Mouse (Mus musculus) midbrain, embryonic 16.5 days (tissue): ENCODE results near the gene Wdr3. TPM values are rescaled to one million over a fixed set of nuclear protein-coding genes. Genes with fewer than 3 reads are reported as not detected.
A peak's percentile ranks its signal among the peaks of the same experiment; 100 is the strongest.

Experiments
- ATAC-seq: fragments of 200-750 bp; cut with Nextera tagmentation; 2 replicates; pipeline ENCODE4 v1.8.0; 2017; ENCODE audit warnings: moderate TSS enrichment
- H3K27ac ChIP-seq: fragments of 300-500 bp; sonication (generic); 2 replicates; pipeline ENCODE4 v1.5.1; 2014; ENCODE audit warnings: mild to moderate bottlenecking, low read length, mixed read lengths
- H3K27me3 ChIP-seq: fragments of 300-500 bp; sonication (generic); 2 replicates; pipeline ENCODE4 v1.6.1; 2014; ENCODE audit warnings: low read depth, low read length, mixed read lengths; ENCODE audit not compliant: control insufficient read depth, insufficient read depth
- H3K36me3 ChIP-seq: fragments of 300-500 bp; sonication (generic); 2 replicates; pipeline ENCODE4 v1.6.1; 2014; ENCODE audit warnings: mild to moderate bottlenecking, low read length, moderate library complexity, mixed read lengths; ENCODE audit not compliant: control insufficient read depth, insufficient read depth
- H3K4me1 ChIP-seq: fragments of 300-500 bp; sonication (generic); 2 replicates; pipeline ENCODE4 v1.6.1; 2014; ENCODE audit warnings: mild to moderate bottlenecking, low read length, mixed read lengths; ENCODE audit not compliant: control insufficient read depth, insufficient read depth
- H3K4me2 ChIP-seq: fragments of 300-500 bp; sonication (generic); 2 replicates; pipeline ENCODE4 v1.6.1; 2014; ENCODE audit warnings: mild to moderate bottlenecking, low read length, mixed read lengths
- H3K4me3 ChIP-seq: fragments of 300-500 bp; sonication (generic); 2 replicates; pipeline ENCODE4 v1.5.1; 2014; ENCODE audit warnings: low read depth, mild to moderate bottlenecking, low read length, moderate library complexity, mixed read lengths
- H3K9ac ChIP-seq: fragments of 300-500 bp; sonication (generic); 2 replicates; pipeline ENCODE4 v1.6.1; 2014; ENCODE audit warnings: low read depth, low read length, mixed read lengths
- H3K9me3 ChIP-seq: fragments of 300-500 bp; sonication (generic); replicated peaks from 2 replicates; pipeline ENCODE4 v1.6.1; 2014; ENCODE audit warnings: mild to moderate bottlenecking, low read length, mixed read lengths; ENCODE audit not compliant: control insufficient read depth, poor library complexity, severe bottlenecking
- WGBS: fragments of 180-500 bp; shearing (Covaris S2); extraction: QIAGEN DNeasy Blood & Tissue Kit; methylation state at CpG from one replicate; pipeline ENCODE4 v1.1.7; 2014; 5-methylcytosine and 5-hydroxymethylcytosine counted together
- polyA plus RNA-seq: library from polyadenylated mRNA; unstranded; fragments of >200 nt; fragmentation: Nextera tagmentation; extraction: Ambion mirVana; gene quantifications from 2 replicates; pipeline ENCODE4 v1.2.1, GENCODE M21; 2015

The Wdr3 gene
- polyA plus RNA-seq, 1 experiment from 2014 or later, result 32.0 TPM

DNA sequence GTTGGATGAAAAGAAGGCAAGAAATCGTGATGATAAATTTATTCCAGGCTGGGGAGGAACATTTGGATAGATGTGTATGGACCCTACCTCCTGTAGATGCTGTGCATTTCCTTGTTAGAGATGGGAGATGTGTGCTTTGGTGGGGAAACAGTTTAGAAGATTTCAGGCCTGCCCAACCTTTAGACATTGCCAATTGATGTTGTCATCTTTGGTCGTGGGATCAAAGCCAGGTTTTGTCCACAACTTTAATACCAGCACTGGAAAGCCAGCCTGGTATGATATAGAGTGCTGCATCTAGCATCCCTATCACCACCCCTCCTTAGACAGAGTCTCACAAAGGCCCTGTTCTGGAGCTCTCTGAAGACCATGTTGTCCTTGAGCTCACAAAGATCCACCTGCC, 1.3 kb upstream of the Wdr3 start:
- H3K36me3 ChIP-seq, result peaks cover 9% of the 10 kb centered on the region; the same call in 1 of the 2 replicates
- no peak overlapping the region for H3K27ac ChIP-seq
- H3K27me3 ChIP-seq, result no peaks in the 10 kb centered on the region
- no peak for ATAC-seq
- no peak overlapping the region for H3K9ac ChIP-seq
- no peak overlapping the region for H3K4me2 ChIP-seq
- no peaks in the 10 kb centered on the region for H3K9me3 ChIP-seq
- no peak overlapping the region for H3K4me3 ChIP-seq
- H3K4me1 ChIP-seq, result peaks cover 15% of the 10 kb centered on the region
- 92% methylated on average over 2 of the region's 2 CpGs for WGBS

DNA sequence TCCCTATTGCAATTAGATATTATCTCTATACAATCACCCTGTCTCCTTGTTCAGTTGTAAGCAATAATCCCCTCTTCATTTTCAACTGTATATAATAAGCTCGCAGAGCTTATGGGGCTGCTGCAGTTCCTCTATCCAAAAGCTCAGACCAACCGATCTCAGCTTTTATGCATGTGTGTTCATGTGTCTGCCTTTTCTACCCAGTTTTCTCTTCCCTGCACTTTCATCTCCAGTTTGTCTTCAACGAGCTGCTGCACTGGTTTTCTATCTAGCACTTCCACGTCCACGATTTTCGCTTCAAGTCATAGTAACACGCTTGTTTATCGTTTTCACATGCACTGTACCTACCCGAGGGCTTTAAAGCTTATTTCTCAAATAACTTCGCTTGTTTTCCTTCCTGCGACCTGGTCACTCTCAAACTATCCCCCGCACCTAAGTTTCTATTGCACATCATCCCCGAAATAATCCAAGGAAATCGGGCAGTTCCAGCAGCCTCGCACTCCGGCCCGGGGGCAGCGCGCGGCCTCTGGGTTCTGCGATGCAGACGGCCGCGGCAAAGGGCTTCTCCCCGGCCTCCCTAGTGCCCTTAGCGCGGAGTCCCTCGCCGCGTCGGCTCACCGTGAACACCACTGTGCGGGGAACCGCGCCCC, 417 bp downstream of the Wdr3 start:
- Histone ChIP-seq H3K4me3 (peak overlapping the region; percentile 96), H3K4me1 (peaks cover 15% of the 10 kb centered on the region), H3K36me3 (peaks cover 10% of the 10 kb centered on the region; the same call in 1 of the 2 replicates), H3K9ac (peak overlapping the region; percentile 98), H3K27ac (peak overlapping the region; percentile 95), H3K27me3 (no peaks in the 10 kb centered on the region), H3K9me3 (no peaks in the 10 kb centered on the region), H3K4me2 (peak overlapping the region; percentile 86)
- peak; percentile 18; the same call in 1 of the 2 replicates for ATAC-seq
- 2% methylated on average over 35 of the region's 35 CpGs for WGBS

DNA sequence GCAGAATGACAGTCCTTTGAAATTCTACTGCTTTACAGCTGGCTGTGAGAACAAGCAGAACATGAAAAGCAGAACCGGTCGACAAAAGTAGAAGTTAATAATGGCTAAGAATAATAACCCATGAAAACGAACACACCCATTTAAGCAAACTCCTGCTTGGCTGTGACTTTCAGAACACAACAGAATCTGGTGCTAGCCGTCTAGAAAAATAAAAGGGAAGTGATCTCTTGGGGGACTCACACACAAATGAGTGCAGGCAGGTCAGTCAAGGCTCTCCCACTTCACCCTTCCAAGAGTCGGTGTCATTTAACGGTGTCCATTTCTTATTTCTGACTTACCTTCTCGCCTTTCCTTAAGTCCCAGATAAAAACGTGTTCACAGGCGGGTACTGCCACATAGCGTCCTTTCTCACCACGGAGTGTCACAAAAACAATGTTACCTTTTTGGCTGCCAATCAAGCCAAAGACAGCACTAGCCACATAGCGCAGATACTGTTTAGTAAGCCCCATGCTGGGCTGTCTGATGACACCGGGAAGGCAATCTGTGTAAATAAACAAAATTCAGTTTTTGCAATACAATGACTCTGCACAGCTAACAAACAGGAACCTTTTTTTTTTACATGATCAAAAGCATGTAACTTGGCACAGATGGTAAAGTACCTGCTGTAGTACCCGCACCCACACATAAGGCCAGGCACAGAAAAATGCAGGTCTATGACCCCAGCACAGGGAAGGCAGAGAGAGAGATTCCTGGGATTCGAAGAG, 1.3 kb downstream of the Wdr3 start:
- WGBS, result 89% methylated on average over 15 of the region's 15 CpGs
- Histone ChIP-seq H3K27ac (no peak overlapping the region), H3K4me3 (peak overlapping the region; percentile 96; the same call in 1 of the 2 replicates), H3K36me3 (peaks cover 19% of the 10 kb centered on the region), H3K9me3 (no peaks in the 10 kb centered on the region), H3K27me3 (no peaks in the 10 kb centered on the region), H3K4me2 (peak overlapping the region; percentile 86), H3K4me1 (peaks cover 15% of the 10 kb centered on the region), H3K9ac (no peak overlapping the region)
- ATAC-seq, result no peak

- H3K9me3 ChIP-seq, result no peaks in the 10 kb centered on the region
- H3K27me3 ChIP-seq, result no peaks in the 10 kb centered on the region
- H3K36me3 ChIP-seq, result no peaks in the 10 kb centered on the region
- WGBS, result 62% methylated on average over 1 of the region's 1 CpGs
- ATAC-seq, result no peak
- no peak overlapping the region for H3K9ac ChIP-seq
- H3K4me2 ChIP-seq, result no peak overlapping the region
- H3K4me1 ChIP-seq, result no peaks in the 10 kb centered on the region
- H3K4me3 ChIP-seq, result no peak overlapping the region
- H3K27ac ChIP-seq, result no peak overlapping the region
Measured at GRCm38 (mm10) chr3:100122445-100122844, 39.8 kb downstream of the Wdr3 start.

DNA sequence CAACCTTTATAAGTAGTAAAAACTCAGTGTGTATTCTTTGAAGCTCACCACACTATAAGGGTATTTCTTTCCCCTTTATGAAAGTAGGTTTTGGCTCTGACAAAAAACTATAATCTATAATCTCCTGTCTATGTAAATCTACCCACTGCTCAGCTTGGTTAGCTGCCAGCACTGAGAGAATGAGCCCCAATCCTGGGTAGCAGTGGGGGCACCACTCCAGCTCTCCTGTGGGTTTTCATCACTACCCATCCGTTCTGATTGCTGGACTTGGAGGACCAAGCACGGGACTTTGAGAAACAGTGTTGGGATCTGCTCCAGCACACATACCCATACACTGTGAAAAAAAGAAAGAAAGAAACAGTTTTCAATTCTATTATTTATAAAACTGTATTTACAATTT, 40.2 kb downstream of the Wdr3 start:
- H3K9me3 ChIP-seq, result no peaks in the 10 kb centered on the region
- H3K4me2 ChIP-seq, result no peak overlapping the region
- no peaks in the 10 kb centered on the region for H3K4me1 ChIP-seq
- no peak overlapping the region for H3K27ac ChIP-seq
- no peaks in the 10 kb centered on the region for H3K36me3 ChIP-seq
- no peak overlapping the region for H3K4me3 ChIP-seq
- H3K9ac ChIP-seq, result no peak overlapping the region
- ATAC-seq, result no peak
- H3K27me3 ChIP-seq, result no peaks in the 10 kb centered on the region
- WGBS, result 69% methylated on average over 2 of the region's 2 CpGs

DNA sequence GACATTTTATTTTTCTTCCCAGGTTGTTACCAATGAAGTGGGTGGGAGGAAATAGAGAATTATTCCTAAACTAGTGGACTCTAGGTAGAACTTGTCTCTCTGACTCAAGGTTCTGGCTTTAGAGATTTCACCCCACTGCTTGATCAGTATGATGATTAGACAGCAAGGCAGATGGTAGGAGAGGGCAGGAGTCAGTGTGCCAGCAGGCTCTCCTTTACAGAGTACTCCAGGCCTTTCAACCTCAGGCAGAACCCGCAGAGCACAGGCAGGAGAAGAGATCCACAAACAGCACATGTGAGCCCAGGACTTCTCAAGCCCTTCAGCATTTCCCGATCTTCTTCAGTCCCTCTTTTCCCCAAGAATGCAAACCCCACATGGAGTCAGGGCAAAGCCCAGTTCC, 43.5 kb downstream of the Wdr3 start:
- no peak overlapping the region for H3K4me2 ChIP-seq
- H3K36me3 ChIP-seq, result no peaks in the 10 kb centered on the region
- no peak overlapping the region for H3K4me3 ChIP-seq
- H3K27me3 ChIP-seq, result no peaks in the 10 kb centered on the region
- ATAC-seq, result no peak
- H3K4me1 ChIP-seq, result no peaks in the 10 kb centered on the region
- H3K9ac ChIP-seq, result no peak overlapping the region
- WGBS, result 79% methylated on average over 2 of the region's 2 CpGs
- no peak overlapping the region for H3K27ac ChIP-seq
- H3K9me3 ChIP-seq, result no peaks in the 10 kb centered on the region

DNA sequence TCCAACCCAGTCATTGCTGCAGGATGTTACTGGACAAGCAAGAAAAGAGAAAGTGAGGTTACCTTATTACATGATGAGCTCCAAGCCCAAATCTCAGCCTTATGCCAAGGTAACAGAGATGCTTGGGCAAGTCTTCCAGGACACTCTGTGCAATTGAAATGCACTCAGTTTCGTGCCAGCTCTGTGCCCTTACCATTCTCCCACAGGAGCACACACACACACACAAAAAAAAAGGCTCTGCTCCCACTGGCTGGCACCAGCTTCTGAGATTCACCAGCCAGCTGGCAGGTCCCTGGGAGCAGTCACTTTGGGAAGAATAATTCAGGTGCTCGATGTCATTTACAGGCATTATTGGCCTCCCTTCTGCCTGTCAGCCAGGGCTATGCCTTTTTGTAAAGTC, 55.5 kb downstream of the Wdr3 start:
- Histone ChIP-seq H3K4me3 (no peak overlapping the region), H3K4me2 (no peak overlapping the region), H3K9me3 (no peaks in the 10 kb centered on the region), H3K27me3 (no peaks in the 10 kb centered on the region), H3K4me1 (no peaks in the 10 kb centered on the region), H3K9ac (no peak overlapping the region), H3K36me3 (no peaks in the 10 kb centered on the region), H3K27ac (no peak overlapping the region)
- ATAC-seq, result no peak
- 68% methylated on average over 2 of the region's 2 CpGs for WGBS

DNA sequence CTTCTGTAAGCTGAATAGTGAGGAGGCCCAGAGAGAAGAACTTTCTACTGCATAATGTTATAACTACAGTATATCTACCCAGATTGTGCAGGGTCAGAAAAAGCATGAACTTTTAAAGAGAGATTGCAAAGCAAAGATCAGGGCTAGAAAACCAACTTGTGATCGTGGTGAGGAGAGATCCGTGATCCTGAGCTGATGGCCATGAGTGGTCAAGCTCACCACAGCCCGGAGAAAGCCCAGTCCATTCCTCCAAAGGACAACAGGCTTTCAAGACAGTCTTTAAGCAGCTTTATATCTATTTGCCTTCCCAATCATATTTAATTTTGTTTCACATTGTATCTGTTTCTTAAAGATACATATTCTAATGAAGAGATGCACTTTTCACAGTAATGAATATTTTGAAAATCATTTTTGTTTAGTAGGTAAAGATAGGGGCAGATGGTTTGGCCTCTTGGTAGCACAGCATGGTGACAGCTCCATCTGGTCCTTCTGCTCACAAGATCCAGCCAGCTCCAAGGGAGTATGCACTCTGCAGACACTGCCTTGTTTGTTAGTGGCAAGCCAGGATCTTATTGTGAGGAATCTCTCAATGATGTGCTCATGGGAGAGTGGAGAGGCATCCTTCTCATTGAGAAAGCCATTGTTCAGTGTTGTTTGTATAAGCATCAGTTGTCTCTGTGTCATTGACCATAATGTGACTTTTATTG, 59.7 kb downstream of the Wdr3 start:
- Histone ChIP-seq H3K9ac (no peak overlapping the region), H3K4me2 (no peak overlapping the region), H3K36me3 (no peaks in the 10 kb centered on the region), H3K4me1 (no peaks in the 10 kb centered on the region), H3K4me3 (no peak overlapping the region), H3K9me3 (no peaks in the 10 kb centered on the region), H3K27me3 (no peaks in the 10 kb centered on the region), H3K27ac (no peak overlapping the region)
- ATAC-seq, result no peak
- WGBS, result 90% methylated on average over 3 of the region's 3 CpGs
